In genomic region chr7:73467741-73468140, GRCm38 (mm10) we compare ENCODE assay signal across 25 mouse cellular contexts.
"Had no signal": no experiment of that assay in that cellular context is flagged by ENCODE, and none has a peak within 500 bp of the region (broad histone marks: within the 10 kb centered on the region; RNA-seq: fewer than 3 reads in every experiment).

No protein-coding gene starts in this region.

- H3K27me3 ChIP-seq: heart, embryonic 13.5 days; heart, embryonic 15.5 days; hindbrain, embryonic 12.5 days; intestine, embryonic 15.5 days; limb, embryonic 12.5 days; liver, embryonic 13.5 days; liver, embryonic 15.5 days had no signal

- H3K9me3 ChIP-seq: heart, embryonic 13.5 days; heart, embryonic 15.5 days; hindbrain, embryonic 10.5 days; hindbrain, embryonic 12.5 days; intestine, embryonic 15.5 days; limb, embryonic 10.5 days; limb, embryonic 12.5 days; liver, embryonic 13.5 days; liver, embryonic 15.5 days had no signal

- ATAC-seq: hindbrain, embryonic 16.5 days; inflammation-experienced regulatory T-cells, adult 6 months; intestine, embryonic 15.5 days; intestine, postnatal 0 days; liver, postnatal 0 days had no signal

- DNase-seq: gastrocnemius, postnatal 10 days; gastrocnemius, postnatal 25 days; heart, adult 18-20 months; heart, postnatal 4 days; kidney, adult 18-20 months; kidney, adult 8-10 months; kidney, postnatal 10 days; kidney, postnatal 25 days; kidney, postnatal 4 days; layer of hippocampus, adult 9-11 months; liver; liver, embryonic 13.5 days; liver, postnatal 0 days had no signal

- H3K4me3 ChIP-seq: heart, embryonic 13.5 days; heart, embryonic 15.5 days; hindbrain, embryonic 10.5 days; hindbrain, embryonic 12.5 days; intestine, embryonic 15.5 days; limb, embryonic 10.5 days; limb, embryonic 12.5 days; liver, embryonic 13.5 days; liver, embryonic 15.5 days had no signal

- H3K27ac ChIP-seq: heart, embryonic 13.5 days; heart, embryonic 15.5 days; hindbrain, embryonic 10.5 days; hindbrain, embryonic 12.5 days; hindbrain, embryonic 14.5 days; intestine, embryonic 15.5 days; limb, embryonic 10.5 days; limb, embryonic 12.5 days; liver, embryonic 13.5 days; liver, embryonic 15.5 days had no signal

- H3K4me1 ChIP-seq: heart, embryonic 15.5 days; hindbrain, embryonic 10.5 days; hindbrain, embryonic 12.5 days; intestine, embryonic 15.5 days; limb, embryonic 10.5 days; limb, embryonic 12.5 days; liver, embryonic 13.5 days; liver, embryonic 15.5 days had no signal
